Mouse (Mus musculus): Measurements from ENCODE around the gene Gm10392. TPM values are rescaled to one million over a fixed set of nuclear protein-coding genes. Genes with fewer than 3 reads are reported as not detected.

Gene Gm10392
- total RNA-seq, 2 experiments from 2014 or later = not detected

GRCm38 (mm10) chr11:77508068-77509021 is 10.7 kb downstream of the Gm10392 start:
- peak; percentile 90 to 93 for DNase-seq

- no peak for DNase-seq
These were observed 11.6 kb downstream of the Gm10392 start for GRCm38 (mm10) chr11:77507426-77507825.

- no peak for DNase-seq
These were observed 12.1 kb downstream of the Gm10392 start for GRCm38 (mm10) chr11:77506941-77507340.

- no peak for DNase-seq
These were observed 12.7 kb downstream of the Gm10392 start for GRCm38 (mm10) chr11:77506273-77506672.

- DNase-seq = no peak
These were observed 13.6 kb downstream of the Gm10392 start for GRCm38 (mm10) chr11:77505291-77505980.

- no peak for DNase-seq
These were observed 14.6 kb downstream of the Gm10392 start for GRCm38 (mm10) chr11:77504377-77504776.

GRCm38 (mm10) chr11:77503511-77503910 is 15.5 kb downstream of the Gm10392 start:
- DNase-seq = no peak

GRCm38 (mm10) chr11:77502481-77502880 is 16.5 kb downstream of the Gm10392 start:
- no peak for DNase-seq

GRCm38 (mm10) chr11:77501971-77502370 is 17.0 kb downstream of the Gm10392 start:
- no peak for DNase-seq

- DNase-seq = peak; percentile 81 to 82
These were observed 17.6 kb downstream of the Gm10392 start for GRCm38 (mm10) chr11:77501392-77501791.

GRCm38 (mm10) chr11:77500361-77501325 is 18.4 kb downstream of the Gm10392 start:
- no peak for DNase-seq

- no peak for DNase-seq
These were observed 19.6 kb downstream of the Gm10392 start for GRCm38 (mm10) chr11:77499354-77499753.

- DNase-seq = no peak
These were observed 20.5 kb downstream of the Gm10392 start for GRCm38 (mm10) chr11:77498261-77499139.

- no peak for DNase-seq
These were observed 21.1 kb downstream of the Gm10392 start for GRCm38 (mm10) chr11:77497851-77498250.

GRCm38 (mm10) chr11:77497341-77497756 is 21.6 kb downstream of the Gm10392 start:
- peak; percentile 67 to 82 for DNase-seq

- DNase-seq = no peak
These were observed 23.5 kb downstream of the Gm10392 start for GRCm38 (mm10) chr11:77495507-77495906.

GRCm38 (mm10) chr11:77494782-77495181 is 24.2 kb downstream of the Gm10392 start:
- no peak for DNase-seq

- DNase-seq = no peak
These were observed 24.7 kb downstream of the Gm10392 start for GRCm38 (mm10) chr11:77494344-77494676.

GRCm38 (mm10) chr11:77493512-77494343 is 25.3 kb downstream of the Gm10392 start, which contains the start of gene Git1:
TSS of gene Git1 (plus strand) at chr11:77493562.
- peak; percentile 68 to 82 for DNase-seq

- peak; percentile 97 to 99 for DNase-seq
These were observed 26.1 kb downstream of the Gm10392 start for GRCm38 (mm10) chr11:77492911-77493332.

Data from adrenal gland, postnatal 36 days (tissue).